Mouse (Mus musculus): ENCODE results near the gene Pygo1. TPM values are rescaled to one million over a fixed set of nuclear protein-coding genes. Genes with fewer than 3 reads are reported as not detected.

Pygo1 gene
- polyA plus RNA-seq (2014; fragmentation: Illumina TruSeq; extraction: RNeasy Lipid Tissue Mini Kit (QIAGEN cat#74804); ENCODE audit: insufficient read depth, low read depth, low replicate concordance), result 1.8 TPM

GRCm38 (mm10) chr9:72925021-72925934, at the start of gene Pygo1:
TSS of gene Pygo1 (plus strand) at chr9:72925645.

GRCm38 (mm10) chr9:72958521-72959450, 33.3 kb downstream of the Pygo1 start, which contains the start of the genes Dyx1c1 and Gm44503:
TSS of gene Dyx1c1 (plus strand) at chr9:72958785.
TSS of gene Gm44503 (plus strand) at chr9:72958852.

GRCm38 (mm10) chr9:72985250-72986220, 60.1 kb downstream of the Pygo1 start, which contains the start of the genes Ccpg1os and Ccpg1:
TSS of gene Ccpg1os (minus strand) at chr9:72985382.
TSS of gene Ccpg1 (plus strand) at chr9:72985429.

Other genes starting within 250 kb of the Pygo1 start
- 0.03 TPM for gene Prtg, start 118.8 kb upstream of the Pygo1 start, polyA plus RNA-seq (2014; fragmentation: Illumina TruSeq; extraction: RNeasy Lipid Tissue Mini Kit (QIAGEN cat#74804); ENCODE audit: insufficient read depth, low read depth, low replicate concordance)
- gene Dyx1c1, start 33.1 kb downstream of the Pygo1 start, polyA plus RNA-seq (2014; fragmentation: Illumina TruSeq; extraction: RNeasy Lipid Tissue Mini Kit (QIAGEN cat#74804); ENCODE audit: insufficient read depth, low read depth, low replicate concordance), result 2.7 TPM
- gene Gm44503, start 33.2 kb downstream of the Pygo1 start, polyA plus RNA-seq (2014; fragmentation: Illumina TruSeq; extraction: RNeasy Lipid Tissue Mini Kit (QIAGEN cat#74804); ENCODE audit: insufficient read depth, low read depth, low replicate concordance), result not detected
- gene Ccpg1os, start 59.7 kb downstream of the Pygo1 start, polyA plus RNA-seq (2014; fragmentation: Illumina TruSeq; extraction: RNeasy Lipid Tissue Mini Kit (QIAGEN cat#74804); ENCODE audit: insufficient read depth, low read depth, low replicate concordance), result 22.3 TPM
- gene Ccpg1, start 59.8 kb downstream of the Pygo1 start, polyA plus RNA-seq (2014; fragmentation: Illumina TruSeq; extraction: RNeasy Lipid Tissue Mini Kit (QIAGEN cat#74804); ENCODE audit: insufficient read depth, low read depth, low replicate concordance), result 65.9 TPM
- gene Pigb, start 114.7 kb downstream of the Pygo1 start, polyA plus RNA-seq (2014; fragmentation: Illumina TruSeq; extraction: RNeasy Lipid Tissue Mini Kit (QIAGEN cat#74804); ENCODE audit: insufficient read depth, low read depth, low replicate concordance), result 2.6 TPM
- gene Rab27a, start 119.2 kb downstream of the Pygo1 start, polyA plus RNA-seq (2014; fragmentation: Illumina TruSeq; extraction: RNeasy Lipid Tissue Mini Kit (QIAGEN cat#74804); ENCODE audit: insufficient read depth, low read depth, low replicate concordance), result 31.8 TPM
- gene Khdc3, start 176.2 kb downstream of the Pygo1 start, polyA plus RNA-seq (2014; fragmentation: Illumina TruSeq; extraction: RNeasy Lipid Tissue Mini Kit (QIAGEN cat#74804); ENCODE audit: insufficient read depth, low read depth, low replicate concordance), result 0.27 TPM
- gene Gm20509, start 176.8 kb downstream of the Pygo1 start, polyA plus RNA-seq (2014; fragmentation: Illumina TruSeq; extraction: RNeasy Lipid Tissue Mini Kit (QIAGEN cat#74804); ENCODE audit: insufficient read depth, low read depth, low replicate concordance), result not detected
- gene Rsl24d1, start 187.8 kb downstream of the Pygo1 start, polyA plus RNA-seq (2014; fragmentation: Illumina TruSeq; extraction: RNeasy Lipid Tissue Mini Kit (QIAGEN cat#74804); ENCODE audit: insufficient read depth, low read depth, low replicate concordance), result 41.3 TPM